Mouse (Mus musculus) megakaryocyte, embryonic 14.5 days (primary cell): ENCODE data around the gene Il1r1.

Experiments used
- FLI1 ChIP-seq: IDR thresholded peaks from 2 replicates; pipeline ENCODE4 v1.6.1; 2012; ENCODE audit warnings: low read length, inconsistent platforms, mixed read lengths
- GATA1 ChIP-seq: IDR thresholded peaks from 3 replicates; pipeline ENCODE4 v1.6.1; 2012; ENCODE audit warnings: mixed read lengths, low read length, inconsistent platforms, borderline replicate concordance

DNA sequence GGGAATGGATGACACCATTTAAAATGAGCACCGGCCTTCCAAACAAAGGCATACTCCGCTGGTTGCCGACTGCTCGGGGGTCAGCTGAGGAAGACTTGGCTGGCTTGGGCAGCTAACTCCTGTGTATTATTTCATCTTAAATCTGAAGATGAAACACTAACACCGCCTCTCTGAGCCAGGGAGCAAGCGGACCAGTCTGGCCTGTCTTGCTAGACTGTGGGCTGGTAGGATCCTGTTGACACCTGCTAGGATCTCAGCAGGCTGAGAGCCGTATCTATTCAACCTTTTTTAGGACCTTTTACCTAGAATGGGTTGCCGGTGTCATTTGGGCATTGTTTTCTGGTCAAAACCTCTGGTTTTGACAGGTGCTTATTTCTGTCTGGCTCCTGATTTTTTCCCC is 92.8 kb downstream of the Il1r1 start:
- no peak for TF ChIP-seq GATA1
- TF ChIP-seq FLI1 = no peak
